Mouse (Mus musculus) ovary, postnatal 36 days (tissue): ENCODE results near the gene Dolpp1.

Source experiments
- DNase-seq: peaks from one replicate; pipeline ENCODE4 v3.0.0; 2022; ENCODE audit warnings: low spot score, mixed read lengths

Dolpp1 gene

DNA sequence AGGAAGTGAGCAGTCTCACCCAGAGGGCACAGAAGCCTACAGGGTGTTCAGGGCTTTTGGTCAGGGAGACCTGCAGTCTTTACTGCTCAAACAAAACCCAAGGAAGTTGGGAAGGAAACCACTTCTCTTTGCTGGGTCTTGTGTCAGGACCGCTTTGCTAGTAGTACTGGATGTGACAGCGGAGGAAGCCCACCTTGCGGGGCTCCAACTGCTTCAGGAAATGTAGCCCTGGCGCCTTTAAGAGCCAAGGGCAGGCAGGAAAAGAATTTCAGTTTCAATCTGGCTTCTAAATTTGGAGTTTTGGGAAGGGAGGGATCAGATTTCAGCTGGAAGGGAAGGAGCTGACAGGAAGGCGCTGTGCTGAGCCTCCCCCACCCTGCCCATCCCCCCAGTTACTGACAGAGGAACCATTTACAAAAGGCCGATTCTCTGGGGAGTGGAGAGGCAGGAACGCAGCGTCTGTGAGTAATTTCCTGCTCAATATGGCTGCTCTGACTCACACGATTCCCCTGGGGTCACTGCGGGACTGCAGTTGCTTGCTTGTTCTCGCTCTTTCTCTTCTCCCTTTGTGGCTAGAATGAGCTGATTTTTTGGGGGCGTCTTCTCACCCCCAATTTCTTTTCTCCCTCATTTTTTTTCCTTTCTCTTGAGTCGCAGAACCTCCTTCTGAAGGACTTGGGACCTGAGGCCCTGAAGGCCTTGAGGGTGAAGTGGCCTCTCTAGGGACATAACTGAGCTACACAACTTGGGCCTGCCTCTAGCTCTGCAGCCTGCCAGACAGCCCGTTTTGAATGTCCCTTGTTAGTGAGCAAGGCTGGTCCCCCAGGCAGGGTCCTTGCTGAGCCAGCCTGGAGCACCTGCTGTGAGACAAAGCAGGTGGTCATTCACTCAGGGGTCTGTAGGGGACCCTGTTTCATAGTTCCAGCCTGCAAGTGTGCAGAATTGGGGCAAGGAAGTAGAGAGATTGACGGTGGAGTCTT lies 49.8 kb downstream of the Dolpp1 start:
- DNase-seq: peak; percentile 64

DNA sequence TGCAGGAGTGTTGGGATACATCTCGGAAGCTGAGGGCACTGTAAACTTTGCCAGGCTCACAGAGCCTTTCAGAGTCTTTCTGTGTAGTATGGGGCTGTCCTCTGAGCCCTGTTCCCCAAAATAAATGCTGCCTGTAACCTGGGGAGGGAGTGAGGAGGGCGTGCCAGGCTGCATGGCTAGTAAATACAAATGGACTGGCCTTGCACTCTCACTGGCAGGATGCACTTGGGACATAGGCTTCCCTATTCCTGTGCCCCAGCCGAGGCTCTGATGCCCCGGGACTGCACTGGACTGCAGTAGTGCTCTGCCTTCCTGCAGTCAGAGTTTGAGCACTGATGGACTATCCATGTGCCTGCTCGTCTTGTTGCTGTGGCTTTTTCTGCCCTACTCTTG lies 50.4 kb downstream of the Dolpp1 start:
- DNase-seq: no peak

DNA sequence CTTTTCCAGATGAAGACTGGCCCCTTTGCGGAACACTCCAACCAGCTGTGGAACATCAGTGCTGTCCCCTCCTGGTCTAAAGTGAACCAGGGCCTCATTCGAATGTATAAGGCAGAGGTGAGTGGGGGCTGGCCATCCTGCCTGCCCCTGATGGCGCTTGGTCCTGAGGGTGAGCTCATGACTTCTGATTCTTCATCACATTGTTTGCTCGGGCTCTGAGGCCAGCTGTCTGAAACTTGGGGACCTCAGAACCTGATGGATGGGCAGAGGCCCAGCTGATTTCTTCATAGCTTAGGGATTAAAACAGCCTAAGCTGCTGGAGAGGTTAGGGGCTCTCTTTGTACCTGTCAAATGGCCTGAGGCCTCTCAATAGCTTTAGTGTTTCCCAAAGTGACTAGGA lies 51.2 kb downstream of the Dolpp1 start:
- no peak for DNase-seq

DNA sequence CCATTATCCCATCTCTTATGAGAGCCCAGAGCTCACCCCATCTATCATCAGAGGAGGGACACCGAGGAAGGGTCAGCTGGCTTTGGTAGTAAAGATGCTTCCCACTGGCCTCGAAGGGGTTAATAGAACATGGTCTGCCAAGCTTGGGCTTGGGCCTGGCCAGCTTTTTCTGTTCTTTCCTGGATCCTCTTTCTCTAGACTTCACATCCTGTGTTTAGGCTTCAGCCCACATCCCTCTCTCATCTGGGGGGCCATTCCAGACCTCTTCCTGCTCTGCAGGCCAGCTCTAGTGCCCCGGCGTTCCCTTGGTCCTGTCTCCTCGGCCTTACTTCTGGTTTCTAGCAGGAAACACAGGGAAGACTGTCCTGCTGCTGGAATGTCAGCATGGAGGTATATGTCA lies 52.0 kb downstream of the Dolpp1 start:
- DNase-seq: no peak

DNA sequence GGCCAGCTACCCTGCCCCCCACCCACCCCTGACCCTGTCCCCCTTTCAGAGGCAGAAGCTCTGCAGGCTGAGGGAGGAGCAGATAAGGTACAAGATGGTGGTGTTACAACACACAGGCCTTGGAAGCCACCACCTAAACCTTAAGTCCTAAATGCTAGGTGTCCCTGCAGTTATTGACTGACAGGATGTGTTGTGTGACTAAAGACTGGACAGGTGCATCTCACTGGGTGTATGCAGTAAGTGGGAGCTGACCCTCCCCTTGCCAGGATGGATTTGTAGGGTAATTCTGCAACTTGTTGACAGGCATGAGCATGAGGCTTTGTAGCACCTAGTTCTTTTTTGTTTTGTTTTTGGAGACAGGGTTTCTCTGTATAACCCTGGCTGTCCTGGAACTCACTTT lies 52.4 kb downstream of the Dolpp1 start:
- no peak for DNase-seq

DNA sequence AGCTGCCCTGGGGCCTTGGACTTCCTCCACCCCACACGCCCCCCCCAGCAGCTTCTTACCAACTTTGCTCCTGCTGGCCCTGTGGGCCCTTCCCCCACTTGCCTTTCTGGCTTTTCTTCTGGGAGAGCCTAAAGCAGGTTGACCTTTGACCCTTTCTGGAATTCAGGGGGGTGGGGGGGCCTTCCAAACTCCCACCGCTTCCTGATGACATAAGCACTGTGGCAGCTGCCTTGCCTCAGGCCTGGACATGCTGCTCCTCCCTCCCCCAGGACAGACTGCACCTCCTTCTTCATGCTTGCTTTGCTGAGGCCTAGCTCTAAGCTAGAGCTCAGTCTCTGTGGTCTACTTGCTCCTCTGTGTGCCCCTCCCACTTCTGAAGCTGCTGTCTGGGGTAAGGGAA lies 53.3 kb downstream of the Dolpp1 start:
- no peak for DNase-seq

DNA sequence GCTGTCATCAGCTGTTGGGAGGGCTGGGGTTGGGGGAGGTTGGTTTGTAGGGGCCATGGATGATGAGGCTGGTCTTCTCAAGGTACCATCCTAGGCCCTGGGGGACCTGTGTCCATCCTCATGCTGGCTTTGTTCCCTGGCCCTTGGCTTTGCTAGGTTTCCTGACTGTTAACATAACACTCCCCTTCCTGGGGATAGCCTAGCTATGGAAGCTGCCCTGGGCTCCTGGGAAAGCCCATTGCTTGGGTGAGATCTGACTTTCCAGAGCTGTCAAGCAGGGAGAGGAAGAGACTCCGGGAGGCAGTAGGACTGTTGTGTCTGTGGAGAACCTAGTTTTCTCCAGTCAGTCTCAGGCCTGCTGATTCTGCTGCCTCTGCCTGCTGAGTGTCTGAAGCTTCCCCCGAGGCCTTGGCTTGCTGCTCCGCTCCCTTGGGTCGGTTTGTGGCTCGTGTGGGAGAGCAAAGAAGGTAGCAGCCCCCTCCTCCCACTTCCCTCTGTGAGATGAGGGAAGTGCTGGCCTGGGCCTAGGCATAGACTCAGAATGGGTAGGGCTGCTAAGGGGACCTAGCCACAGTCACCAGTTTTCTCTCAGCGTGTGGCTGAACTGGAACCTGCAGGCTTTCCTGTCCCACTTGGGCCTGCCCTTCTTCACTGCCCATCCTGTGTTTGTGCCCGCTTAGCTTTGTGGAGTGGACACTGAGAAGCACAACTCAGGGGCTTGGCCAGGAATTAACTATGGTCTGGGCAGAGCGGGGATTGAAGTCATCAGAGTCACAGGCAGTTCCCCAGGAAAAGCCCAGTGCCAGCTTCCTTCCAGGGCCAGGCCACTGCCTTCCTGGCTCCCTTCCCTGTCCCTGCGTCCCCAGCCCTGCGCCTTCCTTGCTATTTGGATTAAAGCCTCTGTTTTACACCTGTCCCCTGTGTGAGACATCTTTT lies 55.1 kb downstream of the Dolpp1 start:
- DNase-seq: no peak

DNA sequence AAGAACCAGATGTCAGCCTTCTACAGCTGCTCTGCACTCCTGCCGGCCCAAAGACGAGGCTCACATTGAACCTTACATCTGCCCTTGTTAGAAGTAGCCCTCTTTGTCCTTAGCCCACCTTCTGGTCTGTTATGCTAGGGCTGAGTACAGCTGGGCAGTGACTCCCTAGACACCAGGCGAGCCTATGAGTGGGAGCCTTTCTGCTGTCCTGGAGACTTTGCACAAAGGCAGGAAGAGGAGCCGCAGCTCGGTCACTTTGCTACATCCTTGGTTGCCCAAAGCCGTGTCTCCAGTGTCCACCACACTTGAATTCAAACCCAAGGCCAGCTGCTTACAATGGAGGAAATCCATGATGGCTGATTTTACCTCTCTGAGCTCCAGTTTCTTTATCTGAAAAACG lies 56.3 kb downstream of the Dolpp1 start:
- no peak for DNase-seq
